Mouse (Mus musculus) cortical plate, adult 2 months (tissue): Measurements from ENCODE around the gene Tbx2.

Experiments used
- CTCF ChIP-seq: fragments of 200-500 bp; IDR thresholded peaks from 2 replicates; pipeline ENCODE4 v1.5.1; 2011; ENCODE audit warnings: mild to moderate bottlenecking, control low read depth, low read length; ENCODE audit not compliant: insufficient read depth; ENCODE audit errors: extremely low read depth
- POLR2A ChIP-seq: fragments of 200-500 bp; IDR thresholded peaks from 2 replicates; pipeline ENCODE4 v1.6.1; 2011; ENCODE audit warnings: mild to moderate bottlenecking, low read length, control low read depth; ENCODE audit not compliant: insufficient read depth; ENCODE audit errors: extremely low read depth

- TF ChIP-seq CTCF, result no peak
- no peak for TF ChIP-seq POLR2A
Observed at GRCm38 (mm10) chr11:85887801-85888450, 55.6 kb downstream of the Tbx2 start.
